In genomic region chr1:150216672-150217071, GRCm38 (mm10) we compare ENCODE assay signal across 17 mouse cellular contexts.
"Had no signal": no experiment of that assay in that cellular context is flagged by ENCODE, and none has a peak within 500 bp of the region (broad histone marks: within the 10 kb centered on the region; RNA-seq: fewer than 3 reads in every experiment).

No protein-coding gene starts in this region.

- H3K4me2 ChIP-seq: liver, embryonic 11.5 days; liver, embryonic 13.5 days; liver, embryonic 15.5 days; midbrain, embryonic 11.5 days; midbrain, embryonic 13.5 days; midbrain, embryonic 15.5 days; neural tube, embryonic 12.5 days; stomach, embryonic 15.5 days had no signal

- H3K4me3 ChIP-seq: liver, embryonic 13.5 days; liver, embryonic 15.5 days; megakaryocyte, embryonic 14.5 days; midbrain, embryonic 13.5 days; midbrain, embryonic 15.5 days; neural tube, embryonic 12.5 days; stomach, embryonic 15.5 days had no signal

- H3K36me3 ChIP-seq: liver, embryonic 13.5 days; liver, embryonic 15.5 days; midbrain, embryonic 13.5 days; midbrain, embryonic 15.5 days; neural tube, embryonic 12.5 days; stomach, embryonic 15.5 days had no signal

- H3K4me1 ChIP-seq: liver, embryonic 13.5 days; liver, embryonic 15.5 days; midbrain, embryonic 13.5 days; midbrain, embryonic 15.5 days; neural tube, embryonic 12.5 days; stomach, embryonic 15.5 days had no signal

- H3K27ac ChIP-seq: liver, embryonic 13.5 days; liver, embryonic 15.5 days; macrophage; midbrain, embryonic 13.5 days; midbrain, embryonic 15.5 days; neural tube, embryonic 12.5 days; stomach, embryonic 15.5 days; stomach, postnatal 0 days had no signal

- H3K9ac ChIP-seq: liver, embryonic 13.5 days; liver, embryonic 15.5 days; liver, postnatal 0 days; midbrain, embryonic 13.5 days; midbrain, embryonic 15.5 days; neural tube, embryonic 12.5 days; stomach, embryonic 15.5 days had no signal

- H3K27me3 ChIP-seq: liver, embryonic 13.5 days; liver, embryonic 15.5 days; megakaryocyte, embryonic 14.5 days; midbrain, embryonic 13.5 days; midbrain, embryonic 15.5 days; neural tube, embryonic 12.5 days; stomach, embryonic 15.5 days had no signal

- DNase-seq: liver, embryonic 13.5 days; liver, postnatal 0 days; lung, postnatal 14 days; right cerebral cortex, postnatal 14 days; thymus, adult 2 months; thymus, postnatal 25 days; thymus, postnatal 4 days had no signal

- ATAC-seq: liver, postnatal 0 days; midbrain, embryonic 13.5 days; midbrain, embryonic 15.5 days had no signal

- H3K9me3 ChIP-seq: liver, embryonic 13.5 days; liver, embryonic 15.5 days; megakaryocyte, embryonic 14.5 days; midbrain, embryonic 13.5 days; midbrain, embryonic 15.5 days; neural tube, embryonic 12.5 days; stomach, embryonic 15.5 days had no signal
